Mouse (Mus musculus): Measurements from ENCODE around the gene Cct4.

Gene Cct4

GRCm38 (mm10) chr11:23024169-23024568, 33.9 kb downstream of the Cct4 start:
- no peak for DNase-seq (ENCODE audit: extremely low read depth, low read depth, low spot score)

- no peak for DNase-seq (ENCODE audit: extremely low read depth, low read depth, low spot score)
Measured at GRCm38 (mm10) chr11:23028957-23029356, 38.6 kb downstream of the Cct4 start.

- DNase-seq (ENCODE audit: extremely low read depth, low read depth, low spot score) = no peak
Measured at GRCm38 (mm10) chr11:23029399-23029798, 39.1 kb downstream of the Cct4 start.

GRCm38 (mm10) chr11:23047252-23047651, 56.9 kb downstream of the Cct4 start:
- DNase-seq (ENCODE audit: extremely low read depth, low read depth, low spot score) = no peak

- no peak for DNase-seq (ENCODE audit: extremely low read depth, low read depth, low spot score)
Measured at GRCm38 (mm10) chr11:23047663-23048582, 57.6 kb downstream of the Cct4 start.

GRCm38 (mm10) chr11:23049642-23050041, 59.3 kb downstream of the Cct4 start:
- no peak for DNase-seq (ENCODE audit: extremely low read depth, low read depth, low spot score)

GRCm38 (mm10) chr11:23052353-23052752, 62.0 kb downstream of the Cct4 start:
- no peak for DNase-seq (ENCODE audit: extremely low read depth, low read depth, low spot score)

Data from fat pad, adult 2 months (tissue).